Mouse (Mus musculus): ENCODE data around the gene Gfer.

- no peak for TF ChIP-seq CTCF (IDR thresholded peaks at IDR 0.05; ENCODE audit: control insufficient read depth, insufficient read depth, insufficient replicate concordance, low read depth, low read length)
- no peak for TF ChIP-seq POLR2A (IDR thresholded peaks at IDR 0.05; ENCODE audit: control insufficient read depth, low read depth, low read length)
These were observed 9.9 kb upstream of the Gfer start for GRCm38 (mm10) chr17:24705821-24706220.
